Mouse (Mus musculus): ENCODE measurements at regions not wholly inside any gene's neighbourhood (a gene's known extent, or its start where the extent isn't known, plus 50 kb on each side); places are given as distances from the start of the nearest gene placed in this dataset.

DNA sequence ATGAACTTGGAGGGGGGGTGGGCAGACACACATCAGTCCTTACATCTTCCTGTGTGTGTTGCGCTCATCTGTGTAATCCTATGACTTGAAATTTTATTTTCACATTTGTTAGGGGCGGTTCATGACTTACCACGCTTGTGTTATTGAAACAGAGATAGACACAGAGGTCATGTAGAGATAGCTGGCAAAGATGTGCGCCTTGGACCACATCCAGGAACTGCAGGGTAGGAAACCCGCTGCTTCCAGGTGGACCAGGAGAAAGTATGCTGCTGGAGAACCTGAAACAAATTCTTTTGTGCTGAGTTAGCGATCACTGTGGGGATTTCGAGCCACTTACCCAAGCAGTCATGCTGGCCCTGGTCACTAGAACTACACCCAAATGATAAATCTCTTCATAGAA lies 89.1 kb downstream of the Kcnj2 start:
- in situ Hi-C loops (cut with MboI; ENCODE audit: unreplicated experiment in 2 of 2), result no loop called here

DNA sequence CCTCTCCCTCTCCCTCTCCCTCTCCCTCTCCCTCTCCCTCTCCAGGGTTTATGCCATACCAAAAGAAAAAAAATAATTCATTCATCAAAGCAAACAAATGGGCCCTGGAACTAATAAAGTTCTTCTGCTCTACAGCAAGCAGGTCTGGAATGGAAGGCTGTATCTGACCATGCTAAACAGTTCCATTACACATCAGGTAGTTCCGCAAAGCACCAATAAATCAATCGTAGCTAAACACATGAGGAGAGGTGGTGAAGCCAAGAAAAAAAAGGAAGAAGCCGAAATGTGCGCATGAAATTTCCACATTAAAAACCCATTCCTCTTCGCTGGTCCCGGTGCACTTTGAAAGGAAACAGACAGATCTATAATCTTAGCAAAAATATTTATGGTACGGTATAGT lies 89.8 kb downstream of the Kcnj2 start:
- in situ Hi-C loops (cut with MboI; ENCODE audit: unreplicated experiment in 2 of 2), result no loop called here

DNA sequence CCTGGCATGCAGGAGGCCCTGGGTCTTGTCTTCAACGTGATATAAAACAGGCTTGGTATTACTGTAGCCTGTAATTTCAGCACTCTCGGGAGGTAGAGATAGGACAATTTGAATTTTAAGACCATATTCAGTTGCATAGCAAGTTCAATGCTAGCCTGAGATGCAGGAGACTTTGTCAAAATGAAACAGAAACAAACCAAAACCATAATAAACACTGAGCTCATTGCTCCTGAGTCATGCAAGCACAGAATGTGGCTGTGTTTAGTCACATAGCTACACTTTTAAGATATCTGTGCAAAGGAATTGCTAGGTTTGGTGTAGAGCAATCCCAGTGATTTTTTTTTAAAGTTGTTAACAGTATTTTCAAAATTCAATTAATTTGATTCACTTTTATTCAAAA lies 93.3 kb downstream of the Kcnj2 start:
- in situ Hi-C loops (cut with MboI; ENCODE audit: unreplicated experiment in 2 of 2), result no loop called here

DNA sequence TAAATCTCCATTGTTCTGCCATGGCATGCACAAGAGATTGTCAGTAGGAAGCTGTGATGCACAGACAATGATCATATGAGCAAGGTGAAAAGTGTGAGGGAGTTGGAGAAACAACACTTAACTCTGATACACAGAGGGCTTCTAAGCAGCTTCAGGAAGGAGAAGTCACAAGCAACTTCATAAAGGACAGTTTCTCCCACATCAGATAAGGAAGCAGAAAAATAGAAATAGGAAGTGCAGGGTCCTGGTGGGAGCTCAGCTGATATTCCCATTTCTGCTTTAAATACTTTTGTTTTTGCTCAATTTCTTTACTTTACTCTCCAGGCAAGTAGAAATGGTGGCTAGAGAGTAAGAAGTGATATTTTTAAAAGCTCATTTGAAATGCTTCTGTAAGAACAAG lies 98.9 kb downstream of the Kcnj2 start:
- in situ Hi-C loops (cut with MboI; ENCODE audit: unreplicated experiment in 2 of 2), result loop anchor here in 1 of 2 experiments (5.0 kb wide), 1 partner anchor 47 kb away; no protein-coding TSS in a partner anchor

GRCm38 (mm10) chr11:111170174-111170800 lies 104.3 kb downstream of the Kcnj2 start:
- in situ Hi-C loops (cut with MboI; ENCODE audit: unreplicated experiment in 2 of 2), result no loop called here

GRCm38 (mm10) chr11:111173525-111173924 lies 107.6 kb downstream of the Kcnj2 start:
- in situ Hi-C loops (cut with MboI; ENCODE audit: unreplicated experiment in 2 of 2), result no loop called here

DNA sequence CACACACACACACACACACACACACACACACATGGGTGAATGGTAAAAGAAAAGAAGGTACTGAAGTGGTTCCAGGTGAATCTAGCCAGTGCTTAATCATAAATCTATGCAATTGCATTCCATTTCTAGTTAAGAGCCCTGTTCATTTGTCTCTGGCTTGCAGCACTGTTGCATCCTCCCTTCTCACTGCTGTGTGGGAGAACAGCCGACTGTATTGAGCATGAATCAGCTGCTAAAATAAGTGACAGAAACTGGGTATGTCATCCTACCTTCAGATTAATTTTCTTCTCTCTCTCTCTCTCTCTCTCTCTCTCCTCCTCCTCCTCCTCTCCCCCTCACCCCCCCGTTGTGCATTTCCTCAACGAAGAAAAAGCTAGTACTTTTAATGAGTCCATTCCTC lies 109.6 kb downstream of the Kcnj2 start:
- in situ Hi-C loops (cut with MboI; ENCODE audit: unreplicated experiment in 2 of 2), result no loop called here

DNA sequence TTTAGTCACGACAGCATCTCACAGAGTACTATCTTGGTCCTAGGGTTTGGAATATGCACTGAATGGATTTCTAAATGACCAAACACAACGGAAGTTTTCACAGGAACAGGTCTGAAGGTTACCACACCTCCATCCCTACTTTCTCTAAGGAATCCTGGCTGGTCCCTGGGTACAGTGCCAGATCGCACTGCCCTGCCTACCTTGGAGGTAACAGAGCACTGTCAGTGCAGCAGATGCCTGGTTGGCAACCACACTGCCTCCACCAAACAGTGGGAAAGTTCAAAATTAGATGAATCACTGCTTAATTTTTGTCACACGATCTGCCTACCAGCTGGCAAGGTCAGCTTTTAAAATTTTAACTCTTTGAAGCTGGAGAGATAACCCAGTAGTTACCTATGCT lies 111.6 kb downstream of the Kcnj2 start:
- in situ Hi-C loops (cut with MboI; ENCODE audit: unreplicated experiment in 2 of 2), result no loop called here

- in situ Hi-C loops (cut with MboI; ENCODE audit: unreplicated experiment in 2 of 2), result no loop called here
These were observed 131.5 kb downstream of the Kcnj2 start for GRCm38 (mm10) chr11:111197422-111197821.

- in situ Hi-C loops (cut with MboI; ENCODE audit: unreplicated experiment in 2 of 2), result no loop called here
These were observed 134.5 kb downstream of the Kcnj2 start for GRCm38 (mm10) chr11:111200512-111200911.

DNA sequence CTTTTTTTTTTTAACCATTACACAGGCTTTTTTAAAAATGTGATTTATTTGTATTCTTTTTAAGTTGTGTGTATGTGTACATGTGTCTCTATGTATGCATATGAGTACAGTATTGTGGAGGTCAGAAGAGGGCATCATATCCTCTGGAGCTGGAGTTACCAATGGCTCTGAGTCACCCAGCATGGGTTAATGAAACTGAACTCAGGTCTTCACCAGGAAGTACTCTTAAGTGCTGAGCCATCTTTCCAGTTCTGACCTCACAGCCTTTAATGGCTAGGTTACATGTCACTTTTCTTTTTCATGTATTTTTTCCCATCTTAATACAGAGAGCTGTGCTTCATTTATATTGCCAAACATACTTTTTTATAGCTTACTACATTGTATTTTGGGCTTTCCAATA lies 136.8 kb downstream of the Kcnj2 start:
- in situ Hi-C loops (cut with MboI; ENCODE audit: unreplicated experiment in 2 of 2), result no loop called here

DNA sequence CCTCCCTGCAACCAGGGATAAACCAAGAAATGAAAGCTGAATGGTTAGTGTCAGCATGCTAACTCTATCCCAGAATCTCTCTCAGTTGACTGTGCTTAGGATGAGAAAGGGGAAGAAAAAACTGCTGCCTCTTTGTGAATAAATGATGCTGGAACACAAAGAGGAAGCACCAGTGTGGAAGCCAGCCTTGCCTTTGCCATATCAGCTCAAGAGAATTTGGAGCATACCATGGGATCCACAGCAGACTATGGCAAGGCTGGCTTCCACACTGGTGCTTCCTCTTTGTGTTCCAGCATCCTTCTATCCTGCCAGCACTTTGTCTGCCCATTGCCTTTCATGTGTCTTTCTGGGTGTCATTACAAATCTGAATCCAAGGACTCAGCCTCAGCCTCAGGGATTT lies 144.6 kb downstream of the Kcnj2 start:
- in situ Hi-C loops (cut with MboI; ENCODE audit: unreplicated experiment in 2 of 2), result loop anchor here in 1 of 2 experiments (5.0 kb wide), 1 partner anchor 48 kb away; no protein-coding TSS in a partner anchor

DNA sequence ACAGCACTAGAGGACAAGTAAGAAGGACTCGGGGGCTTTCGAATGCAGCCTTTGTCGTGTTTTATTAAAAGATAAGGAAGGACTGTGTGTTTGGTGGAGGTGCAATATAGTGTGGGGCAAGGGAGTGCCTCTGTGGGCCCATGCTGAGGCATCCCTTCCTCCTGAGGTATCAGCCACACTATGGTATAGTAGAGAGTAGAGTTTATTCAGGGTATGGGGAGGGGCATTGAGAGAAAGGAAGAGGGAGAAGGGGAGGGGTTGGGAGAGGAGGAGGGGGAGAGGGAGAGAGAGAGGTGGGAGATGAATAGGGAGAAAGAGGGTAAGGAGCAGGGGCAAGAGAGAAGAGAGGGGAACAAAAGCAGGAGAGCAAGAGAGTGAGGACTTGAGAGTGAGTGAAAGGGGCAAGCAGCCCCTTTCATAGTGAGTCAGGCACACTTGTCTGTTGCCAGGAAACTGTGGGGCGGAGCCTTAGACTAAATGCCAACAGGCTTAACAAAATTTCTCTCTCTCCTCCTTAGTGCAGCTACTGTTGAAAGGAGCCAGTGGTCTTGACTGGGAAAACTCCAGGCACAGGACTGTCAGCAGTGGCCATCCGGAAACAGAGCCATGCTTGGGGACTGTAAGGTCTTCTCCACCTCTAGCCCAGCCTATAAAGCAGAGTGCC lies 146.2 kb downstream of the Kcnj2 start:
- in situ Hi-C loops (cut with MboI; ENCODE audit: unreplicated experiment in 2 of 2), result loop anchor here in 1 of 2 experiments (5.0 kb wide), 1 partner anchor 50 kb away; no protein-coding TSS in a partner anchor

- in situ Hi-C loops (cut with MboI; ENCODE audit: unreplicated experiment in 2 of 2), result loop anchor here in 1 of 2 experiments (5.0 kb wide), 1 partner anchor 51 kb away; no protein-coding TSS in a partner anchor
These were observed 146.9 kb downstream of the Kcnj2 start for GRCm38 (mm10) chr11:111212702-111213328.

DNA sequence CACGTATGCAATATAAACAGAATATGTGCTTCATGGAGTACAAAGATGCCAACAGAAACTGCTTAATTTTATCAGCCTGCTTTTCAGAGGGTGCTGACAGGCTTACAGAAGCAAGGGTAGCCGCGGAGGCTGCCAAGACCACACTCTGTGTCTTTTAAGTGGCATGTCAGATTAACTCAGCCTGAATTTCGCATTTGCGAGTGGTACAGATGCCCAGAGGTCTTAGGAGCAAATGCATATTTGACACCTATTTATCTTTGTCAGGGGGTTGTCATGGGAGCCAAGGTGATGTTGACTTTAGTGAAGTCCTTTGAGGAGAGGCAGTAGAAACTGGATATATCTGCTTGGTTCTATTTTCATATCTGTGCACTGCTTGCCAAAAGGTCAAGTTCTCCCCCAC lies 149.0 kb downstream of the Kcnj2 start:
- in situ Hi-C loops (cut with MboI; ENCODE audit: unreplicated experiment in 2 of 2), result no loop called here

GRCm38 (mm10) chr11:111223834-111224233 lies 157.9 kb downstream of the Kcnj2 start:
- in situ Hi-C loops (cut with MboI; ENCODE audit: unreplicated experiment in 2 of 2), result no loop called here

DNA sequence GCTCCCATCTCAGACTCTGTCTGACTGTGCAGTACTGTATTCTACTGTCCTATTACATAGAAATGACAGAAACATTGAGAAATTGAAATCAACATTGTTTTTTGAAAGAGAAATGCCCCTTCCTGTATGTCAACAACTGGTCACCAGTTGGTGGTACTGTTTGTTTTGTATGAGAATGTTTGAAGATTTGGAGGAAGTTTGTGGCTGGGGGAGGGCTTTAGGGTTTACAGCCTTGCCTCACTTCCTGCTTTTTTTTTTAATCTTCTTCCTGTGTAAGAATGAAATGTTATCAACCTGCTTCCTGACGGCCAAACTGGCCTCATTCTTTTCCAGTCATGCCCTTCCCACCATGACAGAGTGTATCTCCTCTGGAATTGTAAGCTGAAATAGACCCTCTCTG lies 161.3 kb downstream of the Kcnj2 start:
- in situ Hi-C loops (cut with MboI; ENCODE audit: unreplicated experiment in 2 of 2), result no loop called here

DNA sequence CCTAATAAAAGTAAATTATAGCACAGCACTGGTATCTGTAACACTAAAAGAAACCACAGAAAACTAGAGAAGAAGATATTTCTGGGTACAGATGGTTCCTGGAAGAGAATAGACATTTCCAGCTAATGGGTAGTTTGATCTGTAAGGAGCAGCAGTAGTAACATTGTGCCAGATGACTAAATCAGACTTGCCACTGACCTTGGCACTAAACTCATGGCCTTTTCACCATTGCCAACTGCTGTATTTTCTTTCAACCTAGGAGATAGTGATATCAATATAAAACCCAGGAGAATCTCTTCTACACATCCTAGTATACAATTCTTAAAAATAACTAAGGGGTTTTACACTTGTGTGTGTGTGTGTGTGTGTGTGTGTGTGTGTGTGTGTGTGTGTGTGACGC lies 170.8 kb downstream of the Kcnj2 start:
- in situ Hi-C loops (cut with MboI; ENCODE audit: unreplicated experiment in 2 of 2), result no loop called here

GRCm38 (mm10) chr11:111239784-111240183 lies 173.8 kb downstream of the Kcnj2 start:
- in situ Hi-C loops (cut with MboI; ENCODE audit: unreplicated experiment in 2 of 2), result no loop called here

- in situ Hi-C loops (cut with MboI; ENCODE audit: unreplicated experiment in 2 of 2), result no loop called here
These were observed 186.3 kb downstream of the Kcnj2 start for GRCm38 (mm10) chr11:111252226-111252625.

DNA sequence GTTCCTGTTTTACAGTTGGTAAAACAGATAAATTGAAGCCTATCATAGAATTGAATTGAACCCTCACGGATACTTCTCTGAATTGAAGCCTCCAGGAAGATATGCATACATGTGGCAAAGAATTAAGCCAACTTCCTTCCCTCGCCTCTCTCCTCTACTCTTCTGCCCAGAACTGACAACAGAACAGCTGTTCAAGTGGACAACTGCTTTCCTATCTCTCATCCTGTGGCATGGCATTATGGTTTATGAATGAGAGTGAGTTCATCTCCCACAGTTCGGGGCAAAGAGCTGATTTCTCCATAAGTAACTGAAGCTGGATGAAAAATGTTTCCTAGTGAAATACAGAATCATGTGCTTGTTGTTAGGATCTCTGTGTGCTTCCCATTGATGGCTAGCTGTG lies 190.6 kb downstream of the Kcnj2 start:
- in situ Hi-C loops (cut with MboI; ENCODE audit: unreplicated experiment in 2 of 2), result no loop called here

Measured in v-Abl transformed pro-B cells (cell line).